Mouse (Mus musculus): ENCODE measurements around the gene Cep57. TPM values are rescaled to one million over a fixed set of nuclear protein-coding genes. Genes with fewer than 3 reads are reported as not detected.

Cep57 gene
- 41.5 and 46.9 TPM in 2 replicates for polyA plus RNA-seq (2015; fragmentation: Nextera tagmentation; extraction: Ambion mirVana)

- H3K27ac ChIP-seq (ENCODE audit: low read length): peak within 1 kb of the TSS; percentile 99
- peak within 1 kb of the TSS; percentile 97 for H3K4me3 ChIP-seq (replicated peaks; ENCODE audit: low read length)
- H3K4me1 ChIP-seq (replicated peaks; ENCODE audit: control insufficient read depth, insufficient read depth, low read length): peaks cover 28% of the 10 kb centered on the region
- WGBS: under 1% methylated on average over 44 of the region's 44 CpGs
- no peaks in the 10 kb centered on the region for H3K27me3 ChIP-seq (replicated peaks; ENCODE audit: control insufficient read depth, insufficient read depth, low read length)
- peak within 1 kb of the TSS; percentile 95 for H3K9ac ChIP-seq (replicated peaks; ENCODE audit: low read depth, low read length)
- peak; percentile 90 for ATAC-seq
- peaks cover 3% of the 10 kb centered on the region; the same call in 1 of the 2 replicates for H3K36me3 ChIP-seq (ENCODE audit: control insufficient read depth, insufficient read depth)
- H3K9me3 ChIP-seq (ENCODE audit: control insufficient read depth, low read length): no peaks in the 10 kb centered on the region
- peak within 1 kb of the TSS; percentile 78 for H3K4me2 ChIP-seq (ENCODE audit: low read length)
These were observed at the start of gene Cep57 for GRCm38 (mm10) chr9:13826832-13827405. Gene Cep57, minus strand, starts transcription at chr9:13827107.

GRCm38 (mm10) chr9:13875340-13875739 lies 48.4 kb upstream of the Cep57 start:
- no peak overlapping the region for H3K4me2 ChIP-seq (ENCODE audit: low read length)
- H3K4me1 ChIP-seq (replicated peaks; ENCODE audit: control insufficient read depth, insufficient read depth, low read length): no peaks in the 10 kb centered on the region
- no peak overlapping the region for H3K9ac ChIP-seq (replicated peaks; ENCODE audit: low read depth, low read length)
- no peak overlapping the region for H3K4me3 ChIP-seq (replicated peaks; ENCODE audit: low read length)
- H3K9me3 ChIP-seq (ENCODE audit: control insufficient read depth, low read length): no peaks in the 10 kb centered on the region
- no peaks in the 10 kb centered on the region for H3K27me3 ChIP-seq (replicated peaks; ENCODE audit: control insufficient read depth, insufficient read depth, low read length)
- H3K27ac ChIP-seq (ENCODE audit: low read length): no peak overlapping the region
- no peaks in the 10 kb centered on the region for H3K36me3 ChIP-seq (ENCODE audit: control insufficient read depth, insufficient read depth)
- ATAC-seq: no peak
- 62% methylated on average over 2 of the region's 2 CpGs for WGBS

- H3K27me3 ChIP-seq (replicated peaks; ENCODE audit: control insufficient read depth, insufficient read depth, low read length): no peaks in the 10 kb centered on the region
- H3K4me2 ChIP-seq (ENCODE audit: low read length): no peak overlapping the region
- no peak for ATAC-seq
- H3K36me3 ChIP-seq (ENCODE audit: control insufficient read depth, insufficient read depth): no peaks in the 10 kb centered on the region
- no peak overlapping the region for H3K9ac ChIP-seq (replicated peaks; ENCODE audit: low read depth, low read length)
- H3K4me1 ChIP-seq (replicated peaks; ENCODE audit: control insufficient read depth, insufficient read depth, low read length): no peaks in the 10 kb centered on the region
- H3K9me3 ChIP-seq (ENCODE audit: control insufficient read depth, low read length): no peaks in the 10 kb centered on the region
- no peak overlapping the region for H3K4me3 ChIP-seq (replicated peaks; ENCODE audit: low read length)
- 57% methylated on average over 2 of the region's 2 CpGs for WGBS
- H3K27ac ChIP-seq (ENCODE audit: low read length): no peak overlapping the region
These were observed 47.5 kb upstream of the Cep57 start for GRCm38 (mm10) chr9:13874359-13874758.

GRCm38 (mm10) chr9:13871631-13872030 lies 44.7 kb upstream of the Cep57 start:
- no peaks in the 10 kb centered on the region for H3K36me3 ChIP-seq (ENCODE audit: control insufficient read depth, insufficient read depth)
- no peak overlapping the region for H3K4me2 ChIP-seq (ENCODE audit: low read length)
- no peak for ATAC-seq
- H3K27me3 ChIP-seq (replicated peaks; ENCODE audit: control insufficient read depth, insufficient read depth, low read length): no peaks in the 10 kb centered on the region
- no peak overlapping the region for H3K27ac ChIP-seq (ENCODE audit: low read length)
- H3K4me3 ChIP-seq (replicated peaks; ENCODE audit: low read length): no peak overlapping the region
- WGBS: 87% methylated on average over 7 of the region's 7 CpGs
- no peaks in the 10 kb centered on the region for H3K9me3 ChIP-seq (ENCODE audit: control insufficient read depth, low read length)
- H3K4me1 ChIP-seq (replicated peaks; ENCODE audit: control insufficient read depth, insufficient read depth, low read length): no peaks in the 10 kb centered on the region
- H3K9ac ChIP-seq (replicated peaks; ENCODE audit: low read depth, low read length): no peak overlapping the region

- WGBS: 79% methylated on average over 2 of the region's 2 CpGs
- no peak overlapping the region for H3K27ac ChIP-seq (ENCODE audit: low read length)
- ATAC-seq: no peak
These were observed 40.7 kb upstream of the Cep57 start for GRCm38 (mm10) chr9:13867646-13868045.

GRCm38 (mm10) chr9:13856777-13857176 lies 29.9 kb upstream of the Cep57 start:
- no peak overlapping the region for H3K4me3 ChIP-seq (replicated peaks; ENCODE audit: low read length)
- ATAC-seq: no peak
- WGBS: 80% methylated on average over 4 of the region's 4 CpGs
- H3K4me1 ChIP-seq (replicated peaks; ENCODE audit: control insufficient read depth, insufficient read depth, low read length): no peaks in the 10 kb centered on the region
- no peak overlapping the region for H3K9ac ChIP-seq (replicated peaks; ENCODE audit: low read depth, low read length)
- no peaks in the 10 kb centered on the region for H3K9me3 ChIP-seq (ENCODE audit: control insufficient read depth, low read length)
- H3K27me3 ChIP-seq (replicated peaks; ENCODE audit: control insufficient read depth, insufficient read depth, low read length): no peaks in the 10 kb centered on the region
- H3K36me3 ChIP-seq (ENCODE audit: control insufficient read depth, insufficient read depth): no peaks in the 10 kb centered on the region
- H3K27ac ChIP-seq (ENCODE audit: low read length): no peak overlapping the region
- H3K4me2 ChIP-seq (ENCODE audit: low read length): no peak overlapping the region

More at GRCm38 (mm10) chr9:13867646-13868045, 40.7 kb upstream of the Cep57 start:
- Histone ChIP-seq H3K36me3 (ENCODE audit: control insufficient read depth, insufficient read depth) (no peaks in the 10 kb centered on the region), H3K9me3 (ENCODE audit: control insufficient read depth, low read length) (no peaks in the 10 kb centered on the region), H3K27me3 (replicated peaks; ENCODE audit: control insufficient read depth, insufficient read depth, low read length) (no peaks in the 10 kb centered on the region), H3K4me1 (replicated peaks; ENCODE audit: control insufficient read depth, insufficient read depth, low read length) (no peaks in the 10 kb centered on the region), H3K9ac (replicated peaks; ENCODE audit: low read depth, low read length) (no peak overlapping the region), H3K4me3 (replicated peaks; ENCODE audit: low read length) (no peak overlapping the region), H3K4me2 (ENCODE audit: low read length) (no peak overlapping the region)

GRCm38 (mm10) chr9:13856247-13856646 lies 29.3 kb upstream of the Cep57 start:
- H3K4me1 ChIP-seq (replicated peaks; ENCODE audit: control insufficient read depth, insufficient read depth, low read length): no peaks in the 10 kb centered on the region
- no peaks in the 10 kb centered on the region for H3K9me3 ChIP-seq (ENCODE audit: control insufficient read depth, low read length)
- no peak overlapping the region for H3K4me2 ChIP-seq (ENCODE audit: low read length)
- H3K36me3 ChIP-seq (ENCODE audit: control insufficient read depth, insufficient read depth): no peaks in the 10 kb centered on the region
- H3K9ac ChIP-seq (replicated peaks; ENCODE audit: low read depth, low read length): no peak overlapping the region
- H3K27ac ChIP-seq (ENCODE audit: low read length): no peak overlapping the region
- no peak for ATAC-seq
- H3K27me3 ChIP-seq (replicated peaks; ENCODE audit: control insufficient read depth, insufficient read depth, low read length): no peaks in the 10 kb centered on the region
- H3K4me3 ChIP-seq (replicated peaks; ENCODE audit: low read length): no peak overlapping the region
- 70% methylated on average over 1 of the region's 1 CpGs for WGBS

GRCm38 (mm10) chr9:13853876-13854275 lies 27.0 kb upstream of the Cep57 start:
- no peaks in the 10 kb centered on the region for H3K4me1 ChIP-seq (replicated peaks; ENCODE audit: control insufficient read depth, insufficient read depth, low read length)
- H3K4me2 ChIP-seq (ENCODE audit: low read length): no peak overlapping the region
- no peak for ATAC-seq
- H3K27me3 ChIP-seq (replicated peaks; ENCODE audit: control insufficient read depth, insufficient read depth, low read length): no peaks in the 10 kb centered on the region
- no peaks in the 10 kb centered on the region for H3K9me3 ChIP-seq (ENCODE audit: control insufficient read depth, low read length)
- H3K4me3 ChIP-seq (replicated peaks; ENCODE audit: low read length): no peak overlapping the region
- no peaks in the 10 kb centered on the region for H3K36me3 ChIP-seq (ENCODE audit: control insufficient read depth, insufficient read depth)
- no peak overlapping the region for H3K27ac ChIP-seq (ENCODE audit: low read length)
- 78% methylated on average over 3 of the region's 3 CpGs for WGBS
- no peak overlapping the region for H3K9ac ChIP-seq (replicated peaks; ENCODE audit: low read depth, low read length)

- 76% methylated on average over 10 of the region's 10 CpGs for WGBS
- Histone ChIP-seq H3K4me2 (ENCODE audit: low read length) (no peak overlapping the region), H3K4me1 (replicated peaks; ENCODE audit: control insufficient read depth, insufficient read depth, low read length) (no peaks in the 10 kb centered on the region), H3K9me3 (ENCODE audit: control insufficient read depth, low read length) (no peaks in the 10 kb centered on the region), H3K27me3 (replicated peaks; ENCODE audit: control insufficient read depth, insufficient read depth, low read length) (no peaks in the 10 kb centered on the region), H3K27ac (ENCODE audit: low read length) (no peak overlapping the region), H3K9ac (replicated peaks; ENCODE audit: low read depth, low read length) (no peak overlapping the region), H3K36me3 (ENCODE audit: control insufficient read depth, insufficient read depth) (peaks cover 9% of the 10 kb centered on the region), H3K4me3 (replicated peaks; ENCODE audit: low read length) (no peak overlapping the region)
- peak; percentile 73 for ATAC-seq
These were observed 21.9 kb upstream of the Cep57 start for GRCm38 (mm10) chr9:13848481-13849480.

All from forebrain, embryonic 16.5 days (tissue).